Mouse (Mus musculus) bone marrow macrophage, adult 2 months (primary cell): ENCODE measurements around the gene Smc5.

ENCODE experiments used
- CTCF ChIP-seq: IDR thresholded peaks from 2 replicates; pipeline ENCODE4 v1.5.1; 2012; ENCODE audit warnings: low read depth, mild to moderate bottlenecking, low read length, moderate library complexity
- POLR2A ChIP-seq: IDR thresholded peaks from 2 replicates; pipeline ENCODE4 v1.6.1; 2012; ENCODE audit warnings: mild to moderate bottlenecking, low read depth, low read length, borderline replicate concordance

GRCm38 (mm10) chr19:23202106-23202505 is 71.6 kb downstream of the Smc5 start:
- no peak for TF ChIP-seq CTCF
- TF ChIP-seq POLR2A, result no peak
